Mouse (Mus musculus): ENCODE measurements around the gene Pde6c.
A peak's percentile ranks its signal among the peaks of the same experiment; 100 is the strongest.

Pde6c gene

DNA sequence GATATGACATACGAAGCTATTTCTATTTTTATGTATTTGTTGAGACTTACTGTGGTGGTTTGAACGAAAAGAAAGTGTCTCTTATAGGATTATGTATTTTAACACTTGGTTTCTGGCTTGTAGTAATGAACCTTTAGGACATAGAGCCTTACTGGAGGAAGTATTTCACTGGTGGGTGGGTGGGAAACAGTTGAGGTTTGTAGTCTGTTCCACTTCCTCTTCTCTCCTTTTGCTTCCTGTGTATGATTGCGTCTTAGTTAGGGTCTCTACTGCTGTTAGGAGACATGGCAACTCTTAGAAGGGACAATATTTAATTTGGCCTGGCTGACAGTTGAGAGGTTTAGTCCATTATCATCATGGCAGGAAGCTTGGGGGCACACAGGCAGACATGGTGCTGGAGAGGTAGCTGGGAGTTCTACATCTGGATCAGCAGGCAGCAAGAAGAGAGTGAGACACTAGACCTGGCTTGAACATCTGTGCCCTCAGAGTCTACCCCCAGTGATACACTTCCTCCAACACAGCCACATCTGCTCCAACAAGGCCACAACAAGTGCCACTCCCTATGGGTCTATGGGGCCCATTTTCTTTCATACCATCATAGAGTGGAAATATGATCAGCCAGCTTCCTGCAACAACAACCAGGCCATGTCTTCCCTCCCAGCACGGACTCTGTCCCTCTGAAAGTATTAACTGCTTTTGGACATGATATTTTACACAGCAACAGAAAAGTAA lies 11.1 kb downstream of the Pde6c start:
- no peak for DNase-seq (ENCODE audit: low read depth, low spot score)

DNA sequence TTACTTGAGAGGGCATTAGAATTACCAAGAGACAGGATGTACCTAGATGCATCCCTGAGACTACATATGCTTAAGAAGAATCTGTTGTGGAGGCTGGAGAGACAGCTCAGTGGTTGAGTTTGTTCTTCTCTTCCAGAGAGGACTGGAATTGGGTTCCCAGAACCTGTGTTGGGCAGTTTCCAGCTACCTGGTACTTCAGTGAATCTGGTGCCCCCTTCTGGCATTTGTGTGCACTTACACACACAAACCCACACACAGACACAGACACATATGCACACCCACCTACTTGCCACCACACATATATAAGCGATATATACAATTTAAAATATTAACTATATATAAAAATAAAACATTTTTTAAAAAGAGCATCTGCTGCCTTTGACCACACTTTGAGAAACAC lies 23.7 kb downstream of the Pde6c start:
- DNase-seq (ENCODE audit: low read depth, low spot score): no peak

DNA sequence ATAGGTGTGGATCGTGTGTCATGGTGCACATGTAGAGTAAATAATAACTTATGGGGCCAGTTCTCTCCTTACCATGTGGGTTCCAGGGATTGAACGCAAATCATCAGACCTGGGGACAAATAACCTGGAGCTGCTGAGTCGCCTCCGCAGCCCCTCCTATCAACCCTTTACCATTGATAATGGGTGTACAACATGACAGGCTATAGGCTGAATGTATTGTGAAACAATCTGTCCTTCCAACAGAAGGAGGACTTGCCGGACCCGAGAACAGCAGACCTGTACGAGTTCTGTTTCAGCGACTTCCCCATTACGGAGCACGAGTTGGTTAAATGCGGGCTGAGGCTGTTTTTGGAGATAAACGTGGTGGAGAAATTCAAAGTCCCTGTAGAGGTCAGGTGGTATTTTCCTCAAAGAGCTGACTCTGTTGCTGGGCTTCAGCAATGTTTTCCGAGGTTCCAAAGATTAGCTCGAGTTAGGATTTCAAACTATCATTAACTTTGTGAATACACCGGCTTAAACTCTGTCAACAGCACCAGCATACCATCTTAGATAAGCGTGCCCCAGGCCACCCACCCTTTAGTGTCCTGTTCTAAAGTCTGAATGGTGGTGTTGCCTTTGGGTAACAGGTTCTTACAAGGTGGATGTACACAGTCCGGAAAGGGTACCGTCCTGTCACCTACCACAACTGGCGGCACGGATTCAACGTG lies 29.2 kb downstream of the Pde6c start:
- no peak for DNase-seq (ENCODE audit: low read depth, low spot score)

DNA sequence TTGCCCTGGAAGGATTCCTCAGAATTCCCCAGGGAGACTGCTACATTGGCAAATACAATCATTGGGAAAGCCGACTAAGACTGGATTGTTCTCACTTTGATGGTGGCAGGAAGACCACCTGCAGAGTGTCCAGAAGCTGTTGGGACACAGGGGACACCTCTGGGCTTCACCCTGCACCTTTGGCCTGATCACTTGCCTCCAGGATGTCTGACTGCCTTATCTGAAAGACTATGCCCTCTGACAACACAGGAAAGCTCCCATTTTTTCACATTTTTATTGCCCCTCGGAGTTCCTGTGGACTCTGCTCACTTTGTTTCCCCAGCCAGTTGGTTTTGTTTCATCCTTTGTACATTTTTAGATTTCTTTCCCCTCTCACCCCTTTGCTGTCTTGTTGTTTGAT lies 32.1 kb downstream of the Pde6c start:
- no peak for DNase-seq (ENCODE audit: low read depth, low spot score)

DNA sequence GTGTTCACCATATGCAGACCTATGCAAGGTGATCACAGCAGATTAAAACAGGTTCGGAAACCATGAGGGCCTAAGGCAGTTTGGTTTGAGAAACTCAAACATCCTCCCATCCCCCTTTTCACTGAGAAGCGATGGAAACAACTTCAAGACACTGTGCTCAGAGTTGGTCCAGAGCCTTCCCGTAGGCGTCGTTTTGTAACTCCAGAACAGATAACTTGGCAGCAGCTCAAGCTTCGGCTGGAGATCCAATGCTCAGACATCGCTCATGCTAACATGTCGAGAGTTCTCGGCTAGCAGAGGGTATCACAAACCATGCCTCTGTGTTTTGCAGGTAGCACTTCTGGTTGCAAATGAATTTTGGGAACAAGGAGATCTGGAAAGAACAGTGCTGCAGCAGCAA lies 47.1 kb downstream of the Pde6c start:
- no peak for DNase-seq (ENCODE audit: low read depth, low spot score)

DNA sequence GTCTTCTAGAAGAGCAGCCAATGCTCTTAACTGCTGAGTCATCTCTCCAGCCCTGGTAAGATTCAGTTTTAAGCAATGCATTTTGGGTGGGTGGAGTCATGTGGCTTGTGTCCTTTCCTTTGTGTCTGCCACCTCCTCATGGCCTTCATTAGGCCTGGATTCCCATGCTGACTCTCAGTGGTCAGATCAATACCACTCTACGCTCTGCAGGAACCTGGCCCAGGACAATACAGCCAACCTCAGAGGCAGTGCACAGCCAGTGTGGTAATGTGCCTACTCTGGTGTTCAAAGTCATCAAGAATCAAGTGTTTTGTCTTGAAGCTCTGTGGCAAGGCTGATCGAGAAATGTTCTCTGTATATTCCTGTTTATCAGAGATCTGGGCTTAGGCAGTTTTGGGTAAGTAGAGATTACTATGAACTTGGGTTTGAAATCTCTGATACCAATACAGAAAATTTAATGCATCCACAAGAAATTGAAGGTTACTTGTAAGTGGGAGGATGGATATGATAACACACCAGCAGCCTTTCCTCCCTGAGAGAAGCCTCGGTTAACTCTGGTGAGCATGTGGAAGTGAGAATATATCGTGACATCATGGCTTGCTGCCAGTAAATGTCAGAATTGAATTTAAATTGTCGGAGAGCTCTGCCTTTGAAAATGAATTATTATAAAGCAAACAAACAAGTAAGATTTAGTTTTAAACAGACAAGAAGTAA lies 54.2 kb downstream of the Pde6c start:
- peak; percentile 12 for DNase-seq (ENCODE audit: low read depth, low spot score)

DNA sequence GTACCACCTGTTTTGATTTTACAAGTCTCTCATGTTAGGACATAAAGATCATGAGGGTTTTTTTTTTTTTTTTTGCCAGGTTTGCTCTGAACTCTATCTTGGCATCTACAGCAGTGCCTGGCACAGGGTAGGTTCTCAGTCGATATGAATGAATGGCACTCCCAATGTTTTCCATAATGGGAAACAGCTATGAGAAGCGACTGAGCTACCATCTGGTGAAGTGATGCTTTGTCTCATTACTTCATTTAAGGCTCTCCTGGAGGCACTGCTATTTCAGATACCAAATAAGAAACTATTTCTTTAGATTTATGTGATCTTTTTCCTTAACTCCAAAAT lies 54.7 kb downstream of the Pde6c start:
- no peak for DNase-seq (ENCODE audit: low read depth, low spot score)

DNA sequence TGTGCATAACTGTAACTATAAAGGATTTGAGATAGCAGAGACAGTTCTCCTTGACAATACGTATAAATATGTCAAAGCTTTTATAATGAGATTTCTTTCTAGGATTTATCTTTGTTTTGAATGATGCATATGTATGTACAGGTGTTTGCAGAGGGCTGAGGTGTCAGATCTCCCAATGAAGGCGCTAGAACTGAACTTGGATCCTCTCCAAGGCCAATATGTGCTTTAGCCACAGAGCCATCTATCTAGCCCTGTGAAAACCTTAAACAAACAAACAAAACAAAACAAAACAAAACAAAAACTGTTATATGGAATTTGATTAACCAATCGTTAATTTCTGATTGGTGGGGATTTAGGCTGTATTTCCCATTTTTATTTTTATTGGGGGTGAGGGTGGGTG lies 58.0 kb downstream of the Pde6c start:
- no peak for DNase-seq (ENCODE audit: low read depth, low spot score)

DNA sequence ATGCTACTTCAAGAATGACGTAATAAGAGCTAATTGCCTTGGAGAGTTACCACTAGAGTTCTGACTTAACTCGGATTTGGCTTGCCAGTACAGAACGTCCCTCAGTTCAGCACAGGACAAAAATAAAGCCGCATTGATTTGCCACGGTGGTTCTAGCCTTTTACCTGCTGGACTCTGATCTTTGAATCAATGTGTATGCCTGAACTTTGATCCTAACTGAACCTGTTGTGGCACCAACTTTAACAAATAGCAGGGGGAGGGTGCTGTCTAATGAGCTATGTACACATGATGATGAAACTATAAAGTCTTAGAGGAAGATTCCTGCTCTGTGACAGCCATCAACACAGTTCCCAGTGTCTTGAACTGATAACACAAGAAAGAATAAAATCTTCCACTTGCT lies 58.9 kb downstream of the Pde6c start:
- DNase-seq (ENCODE audit: low read depth, low spot score): no peak

DNA sequence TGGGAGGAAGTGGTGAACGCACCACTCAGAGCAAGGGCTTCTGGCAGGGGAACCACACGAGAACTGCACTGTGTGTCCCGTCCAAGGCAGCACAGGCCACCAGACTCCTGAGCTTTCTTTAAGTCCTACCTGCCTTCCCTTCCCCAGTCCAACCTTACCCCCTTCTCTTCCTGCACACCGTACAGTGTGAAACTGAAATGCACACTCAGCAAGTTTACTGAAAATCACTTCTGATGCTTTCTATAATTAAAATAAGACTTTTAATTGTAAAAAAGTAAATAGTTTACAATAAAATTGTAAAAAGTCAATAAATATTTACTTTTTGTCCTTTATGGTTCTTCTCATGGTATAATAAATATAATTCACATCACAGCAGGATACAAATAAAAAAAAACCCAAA lies 62.7 kb downstream of the Pde6c start:
- no peak for DNase-seq (ENCODE audit: low read depth, low spot score)

DNA sequence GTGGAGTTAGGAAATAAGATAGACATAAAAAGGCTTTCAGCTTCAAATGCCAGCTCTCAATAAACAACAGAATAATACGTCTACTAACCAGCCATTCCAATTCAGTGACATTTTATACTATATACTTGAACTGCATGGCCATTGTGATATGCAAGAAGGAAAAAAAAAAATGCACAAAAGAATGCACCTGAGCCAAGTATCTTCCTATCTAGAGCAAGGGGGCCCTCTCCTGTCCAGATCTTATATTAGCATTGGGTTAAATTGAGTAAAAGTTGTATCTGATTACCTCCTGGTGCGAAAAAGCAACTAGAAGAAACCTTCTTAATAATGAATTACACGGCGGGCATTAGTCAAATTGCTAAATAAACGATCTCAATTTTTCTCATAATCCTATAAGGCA lies 66.2 kb downstream of the Pde6c start:
- DNase-seq (ENCODE audit: low read depth, low spot score): peak; percentile 51

DNA sequence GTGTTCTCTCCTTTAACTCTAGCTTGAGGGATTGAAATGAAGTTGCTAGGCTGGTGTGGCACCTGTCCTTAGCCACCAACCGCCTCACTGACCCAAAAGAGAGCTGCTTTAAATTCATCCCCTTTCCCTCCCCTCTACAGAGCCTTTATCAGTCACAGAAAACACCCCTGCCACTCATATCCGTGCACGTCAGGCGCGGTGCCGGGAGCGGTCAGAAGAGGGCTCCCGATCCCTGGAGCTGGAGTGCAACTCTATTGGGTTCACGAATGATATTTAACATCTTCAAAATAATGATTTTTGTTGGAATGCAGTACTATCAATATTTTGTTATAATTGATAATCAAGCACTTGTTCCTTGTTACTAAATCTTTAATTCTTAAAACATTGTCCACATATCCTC lies 74.1 kb downstream of the Pde6c start:
- DNase-seq (ENCODE audit: low read depth, low spot score): peak; percentile 16

DNA sequence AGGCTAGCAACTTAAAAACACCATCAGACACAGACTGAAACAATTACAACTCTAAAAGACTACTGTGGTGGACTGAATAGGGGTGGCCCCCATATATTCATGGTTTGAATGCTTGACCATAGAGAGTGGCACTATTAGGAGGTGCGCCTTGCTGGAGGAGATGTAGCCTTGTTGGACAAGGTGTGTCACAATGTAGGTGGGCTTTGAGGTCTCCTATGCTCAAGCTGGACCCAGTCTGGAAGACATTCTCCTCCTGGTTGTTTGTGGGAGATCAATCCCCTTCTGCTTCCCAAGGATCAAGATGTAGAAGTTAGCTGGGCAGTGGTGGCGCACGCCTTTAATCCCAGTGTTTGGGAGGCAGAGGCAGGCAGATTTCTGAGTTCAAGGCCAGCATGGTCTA lies 85.1 kb downstream of the Pde6c start:
- DNase-seq (ENCODE audit: low read depth, low spot score): no peak

DNA sequence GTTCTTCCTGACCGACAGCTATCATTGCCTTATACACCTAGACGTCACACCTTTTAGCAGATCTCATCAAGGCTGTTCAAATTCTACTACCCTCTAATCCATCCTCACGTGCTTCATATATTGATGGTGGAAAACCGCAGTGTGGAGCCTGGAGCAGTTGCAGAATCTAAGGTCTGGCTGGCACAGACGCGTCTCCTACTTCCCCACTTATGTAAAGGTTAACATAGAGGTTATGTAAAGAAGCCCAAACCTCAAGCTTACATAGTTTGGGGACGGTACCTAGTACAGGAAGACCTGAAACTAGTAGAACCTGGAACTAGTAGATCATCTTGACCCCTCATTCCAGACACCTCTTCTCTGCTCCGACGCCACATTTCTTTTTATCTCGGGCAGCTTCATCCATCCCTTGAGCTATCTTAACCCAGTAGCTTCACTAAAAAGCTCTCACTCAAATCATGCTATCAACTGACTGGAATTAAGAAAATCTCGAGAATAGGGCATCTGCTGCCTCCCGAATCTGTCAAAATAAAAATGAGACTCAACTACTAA lies 90.8 kb downstream of the Pde6c start:
- DNase-seq (ENCODE audit: low read depth, low spot score): peak; percentile 18

DNA sequence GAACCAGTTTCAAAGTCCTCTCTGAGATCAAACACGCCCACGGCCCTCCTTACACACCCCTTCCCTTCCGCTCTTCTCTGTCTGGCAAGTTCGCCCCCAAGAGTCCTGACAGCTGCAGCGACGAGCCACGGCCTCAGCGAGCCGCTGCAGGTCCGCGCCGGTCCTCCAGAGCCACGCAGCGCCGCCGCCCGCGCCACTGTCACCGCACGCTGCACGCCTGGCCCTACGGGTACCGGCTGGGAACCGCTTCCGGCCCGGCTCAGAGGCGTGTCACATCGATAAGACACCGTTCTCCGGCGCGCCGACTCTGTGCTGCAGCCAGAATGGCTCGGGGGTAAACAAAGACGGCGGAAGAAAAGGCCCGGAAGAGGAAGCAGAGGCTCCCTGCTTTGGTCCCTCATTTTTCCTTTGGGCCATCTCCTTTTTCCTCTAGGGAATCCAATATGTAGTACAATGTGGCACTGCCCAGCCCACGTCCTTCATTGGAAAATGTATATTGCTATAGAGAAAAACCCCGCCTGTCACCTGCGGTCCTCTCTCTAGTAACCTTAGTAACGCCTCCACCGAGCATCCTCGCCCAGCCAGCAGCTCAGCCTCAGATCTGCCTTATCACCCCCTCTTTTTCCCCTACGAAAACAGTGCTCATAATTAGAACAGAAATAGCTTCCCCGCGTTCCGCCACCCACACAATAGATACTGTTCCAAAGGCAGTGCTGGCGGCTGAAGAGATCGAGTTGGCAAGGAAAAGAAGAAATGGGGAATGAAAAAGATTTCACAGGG lies 91.5 kb downstream of the Pde6c start, which contains the start of gene Fra10ac1:
TSS of gene Fra10ac1 (minus strand) at position 252 of the 780 bp plus-strand sequence.
- peak; percentile 87 for DNase-seq (ENCODE audit: low read depth, low spot score)

DNA sequence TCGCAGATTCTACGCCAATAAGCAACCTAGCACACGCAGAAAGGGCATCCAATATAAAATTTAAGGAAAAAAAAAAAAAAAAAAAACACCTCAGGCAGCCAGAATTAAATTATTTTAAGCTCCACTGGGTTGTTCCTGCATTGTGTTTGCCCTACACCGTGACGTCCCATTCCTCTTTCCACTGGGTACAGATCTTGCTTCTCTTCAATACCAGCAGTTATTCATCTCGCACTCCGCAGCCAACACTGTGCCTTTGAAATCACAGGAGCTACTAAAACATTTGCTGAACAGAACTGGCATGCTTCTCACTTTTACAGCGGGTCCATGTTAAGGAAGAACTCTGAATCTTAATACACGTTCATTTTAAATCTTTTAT lies 92.1 kb downstream of the Pde6c start:
- no peak for DNase-seq (ENCODE audit: low read depth, low spot score)

DNA sequence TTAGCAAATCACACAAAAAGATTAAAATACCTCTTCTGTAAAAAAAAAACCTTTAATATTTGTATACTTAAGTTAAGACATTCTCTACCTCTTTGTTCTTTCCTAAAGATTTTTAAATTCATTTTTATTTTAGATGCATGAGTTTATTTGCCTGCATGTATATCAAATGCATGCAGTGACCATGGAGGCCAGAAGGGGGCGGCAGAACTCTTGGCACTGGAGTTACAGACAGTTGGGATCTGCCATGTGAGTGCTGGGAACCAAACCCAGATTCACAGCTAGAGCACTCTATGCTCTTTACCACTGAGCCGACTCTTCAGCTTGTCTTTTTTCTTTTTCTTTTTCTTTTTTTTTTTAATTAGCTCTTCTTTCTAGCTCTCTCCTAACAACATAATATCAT lies 96.1 kb downstream of the Pde6c start:
- peak; percentile 37 for DNase-seq (ENCODE audit: low read depth, low spot score)

DNA sequence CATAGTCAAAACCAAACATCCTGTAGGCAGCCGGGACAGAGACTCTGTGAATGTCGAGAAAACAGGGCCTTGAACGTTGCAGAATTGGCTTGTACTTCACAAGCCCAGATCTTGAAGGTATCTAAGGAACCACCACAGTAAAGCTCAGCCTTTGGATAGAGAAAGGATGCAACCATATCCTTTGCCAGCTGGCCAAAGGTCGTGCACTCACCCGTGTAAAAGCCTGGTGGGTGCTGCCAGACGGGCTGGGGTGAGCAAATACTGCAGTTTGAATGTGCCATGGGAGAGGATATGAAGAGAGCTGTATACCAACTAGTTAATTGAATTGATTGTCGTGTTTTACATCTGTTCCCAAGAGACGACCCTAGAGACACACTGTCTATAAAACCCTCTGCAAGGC lies 99.5 kb downstream of the Pde6c start:
- no peak for DNase-seq (ENCODE audit: low read depth, low spot score)

DNA sequence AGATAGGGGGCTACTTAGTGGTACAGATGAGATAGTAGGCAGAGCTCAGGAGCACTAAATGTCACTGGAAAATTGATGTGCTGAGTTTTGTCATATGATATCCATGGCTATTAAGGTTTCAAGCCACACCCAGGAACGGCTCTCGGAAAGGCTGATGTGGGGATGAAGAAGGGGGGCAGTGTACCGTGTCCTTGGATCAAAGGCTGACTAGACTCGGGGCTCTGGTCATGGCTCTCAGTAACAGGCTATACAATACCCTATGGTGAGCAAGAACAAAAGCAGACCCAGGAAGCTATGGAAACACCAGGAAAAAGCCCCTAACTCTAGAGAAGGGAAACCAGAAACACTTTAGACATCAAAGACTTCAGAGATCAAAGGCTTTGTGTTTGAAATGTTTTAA lies 99.9 kb downstream of the Pde6c start:
- no peak for DNase-seq (ENCODE audit: low read depth, low spot score)

Measured in 3T3-L1 (cell line).